Mouse (Mus musculus): ENCODE measurements around the gene Pdcd4.

Gene Pdcd4

DNA sequence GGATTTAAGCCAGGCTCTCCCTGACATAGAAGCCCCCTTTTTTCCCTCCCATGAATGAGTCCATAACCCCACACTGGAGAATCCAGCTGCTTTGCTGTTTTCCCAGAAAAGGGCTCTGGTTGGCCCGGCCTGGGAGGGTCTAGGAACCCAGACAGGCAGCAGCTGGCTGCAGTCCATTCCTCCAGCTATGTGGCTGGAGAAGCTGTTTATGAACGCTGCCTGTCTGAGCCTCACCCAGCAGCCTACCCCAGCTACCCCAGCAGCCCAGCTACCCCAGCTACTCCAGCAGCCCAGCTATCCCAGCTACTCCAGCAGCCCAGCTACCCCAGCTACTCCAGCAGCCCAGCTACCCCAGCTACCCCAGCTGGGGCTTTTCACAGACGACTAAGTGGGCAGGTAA, at the start of gene Pdcd4:
Gene Pdcd4 (plus strand): TSS at position 171 of the 400 bp plus-strand sequence.
- DNase-seq = peak; percentile 35 to 54

DNA sequence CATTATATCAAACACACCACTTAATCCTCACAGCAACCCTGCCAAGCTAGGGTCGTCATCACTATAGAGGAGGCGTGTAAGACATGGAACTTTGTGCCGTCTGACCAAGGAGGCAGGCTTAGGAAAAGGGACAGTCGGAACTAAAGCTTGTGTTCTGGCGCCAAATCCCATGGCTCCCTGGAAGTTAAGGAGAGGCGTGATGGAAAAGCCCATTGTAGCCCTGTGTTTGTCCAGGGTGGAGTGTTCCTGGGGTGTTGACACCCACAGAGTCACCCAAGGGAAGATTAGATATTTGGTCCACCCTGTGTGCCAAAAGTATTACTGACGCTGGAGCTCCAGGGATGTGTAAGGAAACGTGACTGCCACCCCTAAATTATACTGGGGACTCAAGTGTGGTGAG, 48.1 kb upstream of the Pdcd4 start:
- no peak for DNase-seq

DNA sequence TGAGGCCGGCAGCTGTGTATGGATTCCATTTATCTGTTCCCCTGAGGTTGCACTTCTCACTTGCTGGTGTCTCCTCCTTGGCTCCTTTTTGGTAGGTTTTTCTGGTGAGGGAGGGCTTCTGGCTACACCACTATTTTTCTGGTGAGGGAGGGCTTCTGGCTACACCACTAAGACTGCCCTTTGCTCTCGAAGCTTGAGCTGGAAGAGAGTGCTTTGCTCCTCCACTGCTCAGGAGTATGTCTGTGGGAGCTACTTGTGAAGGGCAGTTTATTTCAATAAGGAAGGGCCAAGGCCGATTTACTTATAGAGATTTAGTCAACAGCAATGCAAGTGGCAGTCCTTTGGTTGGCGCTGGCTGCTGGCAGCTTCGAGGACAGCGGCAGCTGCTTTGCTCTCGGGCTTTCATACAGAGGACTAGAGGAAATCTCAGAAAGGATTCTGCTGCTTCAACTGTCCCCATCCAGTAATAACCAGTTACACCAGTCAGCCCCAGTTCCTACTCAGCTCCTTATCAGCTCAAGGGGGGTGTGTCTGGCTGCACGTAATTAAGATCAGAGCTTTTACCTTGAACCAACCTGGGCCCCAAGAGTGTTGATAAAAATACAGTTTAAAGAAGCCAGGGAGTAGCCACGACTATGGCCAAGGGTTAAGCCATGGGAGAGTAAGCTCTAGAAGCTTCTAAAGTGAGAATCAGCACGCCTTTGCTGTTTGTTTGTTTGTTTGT, 43.6 kb upstream of the Pdcd4 start:
- no peak for DNase-seq

DNA sequence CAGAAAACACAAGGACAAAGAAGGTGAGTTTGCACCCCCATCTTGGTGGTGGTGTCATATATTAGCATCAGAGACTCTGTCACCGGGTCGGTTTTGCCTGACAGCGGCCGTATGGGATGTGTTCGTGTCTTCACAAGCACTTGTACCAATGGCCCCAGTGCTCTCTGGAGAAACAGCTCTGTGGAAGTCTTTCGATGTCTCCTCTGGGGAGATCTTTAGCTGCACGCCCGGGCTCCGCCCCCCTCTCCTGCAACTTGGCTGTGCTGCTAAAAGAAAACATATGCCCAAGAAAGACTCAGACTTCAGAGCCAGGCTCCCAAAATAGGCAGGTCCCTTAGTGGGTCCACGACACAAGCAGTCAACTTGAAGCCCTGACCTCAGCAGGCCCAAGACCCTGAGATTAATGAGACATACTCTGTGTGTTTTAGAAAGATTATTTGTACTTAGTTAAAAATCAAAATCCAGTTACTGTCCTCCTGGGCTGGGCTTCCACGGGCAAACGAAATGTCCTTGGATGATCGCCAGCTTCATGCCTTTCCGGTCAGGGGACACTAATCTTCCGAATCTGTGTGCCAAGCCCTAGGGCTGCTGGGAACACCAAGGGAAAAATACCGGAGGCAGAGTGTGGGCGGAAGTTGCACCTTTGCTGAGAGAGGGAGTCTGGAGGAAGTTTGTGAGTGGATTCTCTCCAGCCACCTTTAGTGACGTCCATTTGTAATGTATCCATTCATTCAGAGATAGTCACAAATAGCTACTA, 41.7 kb upstream of the Pdcd4 start:
- no peak for DNase-seq

DNA sequence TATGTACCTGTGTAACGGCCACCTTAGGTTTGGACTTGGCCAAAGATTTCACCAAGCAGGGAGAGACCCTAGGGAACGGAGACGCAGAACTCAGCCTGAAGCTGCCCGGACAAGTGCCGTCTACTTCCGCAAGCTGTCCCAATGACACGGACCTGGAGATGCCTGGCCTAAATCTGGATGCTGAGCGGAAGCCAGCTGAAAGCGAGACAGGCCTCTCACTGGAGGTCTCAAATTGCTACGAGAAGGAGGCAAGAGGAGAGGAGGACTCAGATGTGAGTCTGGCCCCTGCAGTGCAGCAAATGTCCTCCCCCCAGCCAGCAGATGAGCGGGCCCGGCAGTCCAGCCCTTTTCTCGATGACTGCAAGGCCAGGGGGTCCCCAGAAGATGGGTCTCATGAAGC, 40.7 kb upstream of the Pdcd4 start:
- no peak for DNase-seq

DNA sequence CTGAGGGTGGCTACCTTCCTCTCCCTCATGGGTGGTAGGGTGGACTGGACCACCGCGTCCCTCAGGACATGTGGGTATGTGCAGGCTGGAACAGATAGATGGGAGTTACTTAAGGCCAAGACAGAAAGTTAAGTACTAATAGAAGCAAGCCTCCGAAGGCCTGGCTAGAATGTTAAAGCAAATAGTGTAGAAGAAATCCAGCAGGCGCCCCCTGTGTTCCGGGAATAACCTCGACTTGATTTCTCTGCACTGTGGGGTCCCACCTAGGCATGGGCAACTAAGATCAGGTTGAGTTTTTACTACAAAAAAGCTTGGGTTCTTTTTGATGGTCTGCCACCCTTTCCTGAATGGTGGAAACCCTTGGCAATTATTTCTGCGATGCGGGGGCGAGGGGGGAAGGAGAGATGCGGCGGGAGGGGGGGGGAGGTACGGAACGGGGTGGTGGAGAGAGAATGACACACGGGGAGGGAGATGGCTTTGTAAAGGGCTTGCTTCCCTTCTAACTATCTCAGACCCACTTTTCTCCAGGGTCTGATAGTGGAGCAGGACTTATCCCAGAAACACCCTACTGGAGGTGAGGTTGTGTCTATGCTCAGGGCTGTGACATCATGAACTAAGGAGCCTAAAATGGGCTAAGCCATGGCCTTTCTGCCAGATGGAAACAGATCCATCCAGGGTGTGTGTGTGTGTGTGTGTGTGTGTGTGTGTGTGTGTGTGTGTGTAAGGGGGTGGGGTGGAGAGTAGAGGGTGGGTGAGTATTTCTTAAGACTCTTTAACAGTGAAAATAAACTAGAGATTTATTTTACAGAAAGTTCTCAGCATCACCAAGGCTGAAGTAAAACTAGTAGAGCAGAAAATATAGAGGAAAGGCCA, 40.0 kb upstream of the Pdcd4 start:
- DNase-seq = no peak

DNA sequence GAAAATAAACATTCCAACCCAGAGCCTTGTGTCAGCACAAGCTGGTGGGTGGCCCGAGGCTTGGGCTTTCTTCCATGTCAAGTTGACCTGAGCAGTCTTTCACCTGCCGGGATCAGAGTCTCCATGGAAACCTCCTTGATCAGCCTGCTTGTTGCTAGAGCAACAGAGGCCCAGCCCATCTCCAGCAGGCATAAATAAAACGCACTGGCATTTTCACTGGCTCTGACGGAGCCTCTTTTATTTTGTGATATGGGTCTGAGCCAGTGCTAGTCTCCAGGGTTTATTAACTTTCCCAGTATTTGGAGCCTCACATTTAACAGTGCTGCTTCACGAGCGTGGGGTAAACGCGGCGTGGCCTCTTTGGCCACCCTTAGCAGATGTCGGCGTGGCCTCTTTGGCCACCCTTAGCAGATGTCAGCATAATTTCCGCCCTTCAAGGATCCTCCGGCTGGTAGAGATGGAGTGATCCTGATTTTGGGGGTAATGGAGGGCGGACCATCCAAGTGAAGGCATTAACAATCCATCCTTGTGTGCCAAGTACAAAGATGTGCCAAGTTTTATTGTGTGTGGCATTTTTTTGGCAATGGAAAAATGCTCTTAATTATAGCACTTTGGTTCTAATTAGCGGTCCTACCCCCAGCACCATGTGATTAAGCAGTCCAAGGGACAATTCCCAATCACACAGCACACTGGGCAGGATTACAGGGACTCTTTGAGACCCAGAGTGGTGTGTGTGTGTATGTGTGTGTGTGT, 39.2 kb upstream of the Pdcd4 start:
- DNase-seq = no peak

DNA sequence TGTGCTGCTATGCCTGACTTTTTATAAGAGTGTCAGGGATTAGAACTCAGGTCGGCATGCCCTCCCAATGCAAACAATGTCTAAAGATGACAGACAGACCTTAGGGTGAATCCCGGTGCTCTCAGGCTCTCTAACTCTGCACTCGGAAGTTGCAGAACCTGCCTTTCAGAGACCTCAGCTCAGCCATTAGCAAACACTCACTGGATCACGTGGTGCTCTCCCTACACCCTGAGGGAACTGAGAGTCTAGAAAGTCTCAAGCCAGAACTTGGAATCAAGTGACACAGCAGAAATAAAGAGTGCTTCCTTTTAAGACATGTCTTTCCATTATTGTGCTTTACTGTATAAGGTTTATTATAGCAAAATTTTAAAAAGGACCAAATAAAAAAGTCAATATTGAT, 37.1 kb upstream of the Pdcd4 start:
- DNase-seq = no peak

DNA sequence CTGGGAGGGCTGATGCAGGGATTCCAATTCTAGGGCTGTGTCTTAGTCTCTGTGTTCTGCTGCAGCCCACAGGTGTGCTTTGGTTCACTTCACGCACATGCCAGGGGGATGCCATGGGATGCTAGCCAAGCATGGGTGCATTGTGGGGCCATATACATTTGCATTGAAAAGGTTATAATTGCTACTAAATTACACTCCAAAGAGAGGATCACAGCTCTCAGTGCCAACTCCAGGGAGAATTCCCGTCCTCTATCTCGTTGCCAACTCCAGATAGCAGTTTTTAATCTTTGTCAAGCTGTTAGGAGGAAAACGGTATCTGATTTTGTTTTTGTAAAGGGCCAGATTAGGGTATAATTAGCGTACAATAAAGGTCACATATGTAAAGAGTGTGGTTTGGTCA, 36.2 kb upstream of the Pdcd4 start:
- DNase-seq = no peak

DNA sequence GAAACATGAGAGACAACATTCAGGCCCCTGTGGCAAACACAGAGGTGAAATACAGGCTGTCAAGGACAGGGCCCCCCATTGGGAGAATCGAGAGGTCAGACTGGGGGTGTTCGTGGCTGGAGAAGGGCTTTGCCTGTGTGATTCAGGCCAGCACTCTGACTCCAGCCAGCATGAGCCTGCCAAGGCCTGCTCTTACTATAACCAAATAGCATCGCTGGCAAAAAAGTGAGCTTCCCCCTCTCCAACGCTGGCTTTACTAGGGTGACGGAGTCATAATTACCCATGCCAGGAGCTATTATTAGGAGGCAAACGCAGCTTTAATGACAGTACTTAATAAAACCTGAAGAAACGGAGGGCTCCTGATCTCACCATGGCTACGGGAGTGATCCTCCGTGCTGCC, 35.2 kb upstream of the Pdcd4 start:
- DNase-seq = no peak

DNA sequence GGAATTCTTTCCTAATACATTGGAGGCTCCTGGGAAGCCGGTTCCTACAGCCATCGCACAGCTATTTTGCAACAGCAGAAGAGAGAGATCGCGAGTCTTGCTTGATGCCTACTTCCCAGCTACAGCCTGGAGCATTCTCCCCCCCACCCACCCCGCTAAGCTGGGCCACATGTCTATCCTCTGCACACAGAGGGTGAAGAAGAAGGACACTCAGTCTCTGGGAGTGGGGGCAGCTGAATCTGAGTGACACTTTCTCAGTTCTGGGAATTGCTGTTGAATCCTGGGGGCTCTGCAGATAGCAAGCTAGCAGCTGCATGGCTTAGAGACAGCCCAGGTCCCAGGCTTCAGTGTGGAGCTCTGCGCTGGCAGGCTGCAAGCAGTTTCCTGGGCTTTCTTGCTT, 34.1 kb upstream of the Pdcd4 start:
- no peak for DNase-seq

DNA sequence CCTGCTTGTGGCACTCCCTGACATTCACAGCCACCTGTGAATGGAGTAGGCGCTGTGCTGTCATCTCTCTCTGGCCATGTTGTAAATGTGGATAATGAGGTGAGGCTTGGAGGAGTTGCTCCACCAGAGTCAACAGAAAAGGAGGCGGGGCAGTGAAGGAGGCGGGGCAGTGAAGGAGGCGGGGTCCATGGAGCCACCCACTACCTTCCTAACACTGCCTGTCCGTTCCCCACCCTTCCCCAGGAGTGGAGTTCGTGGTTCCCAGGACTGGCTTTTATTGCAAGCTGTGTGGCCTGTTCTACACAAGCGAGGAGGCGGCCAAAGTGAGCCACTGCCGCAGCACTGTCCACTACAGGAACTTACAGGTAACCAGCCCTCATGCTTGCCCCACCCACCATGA, 32.9 kb upstream of the Pdcd4 start:
- no peak for DNase-seq

DNA sequence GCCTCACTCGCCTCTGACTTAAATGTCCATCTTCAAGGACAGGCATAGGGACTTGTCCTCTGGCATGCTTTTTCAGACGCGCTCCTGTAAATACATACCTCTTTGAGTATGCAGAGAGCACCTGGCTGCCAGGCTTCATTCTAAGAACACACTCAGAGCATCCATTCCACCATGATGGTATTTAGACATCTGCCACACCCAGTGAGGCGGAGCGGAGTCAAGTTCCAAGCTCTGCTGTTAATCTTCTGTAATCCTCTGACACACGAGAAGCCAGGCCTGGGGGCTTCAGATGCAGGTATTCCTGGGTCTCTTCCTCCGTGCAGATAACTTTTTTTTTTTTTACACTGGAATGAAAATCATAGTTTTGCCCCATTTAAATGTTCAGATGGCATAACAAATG, 32.4 kb upstream of the Pdcd4 start:
- no peak for DNase-seq

DNA sequence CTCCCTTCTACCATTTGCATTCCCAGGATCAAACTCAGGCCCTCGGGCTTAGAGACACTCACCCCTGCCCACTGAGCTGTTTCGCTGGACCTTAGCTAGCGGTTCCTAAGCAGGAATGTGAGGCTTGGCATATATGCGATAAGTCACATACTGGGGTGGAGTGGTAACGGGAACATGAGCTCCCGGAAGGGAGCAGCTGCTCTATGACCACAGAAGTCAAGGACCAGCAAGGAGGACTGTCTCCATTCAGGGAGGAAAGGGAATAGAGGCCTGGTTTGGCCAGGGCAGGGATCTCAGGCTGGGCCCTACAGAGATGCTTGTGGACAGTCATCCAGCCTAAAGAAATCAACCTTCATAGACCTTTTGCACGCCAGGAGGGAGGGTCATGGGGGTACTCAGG, 30.7 kb upstream of the Pdcd4 start:
- no peak for DNase-seq

DNA sequence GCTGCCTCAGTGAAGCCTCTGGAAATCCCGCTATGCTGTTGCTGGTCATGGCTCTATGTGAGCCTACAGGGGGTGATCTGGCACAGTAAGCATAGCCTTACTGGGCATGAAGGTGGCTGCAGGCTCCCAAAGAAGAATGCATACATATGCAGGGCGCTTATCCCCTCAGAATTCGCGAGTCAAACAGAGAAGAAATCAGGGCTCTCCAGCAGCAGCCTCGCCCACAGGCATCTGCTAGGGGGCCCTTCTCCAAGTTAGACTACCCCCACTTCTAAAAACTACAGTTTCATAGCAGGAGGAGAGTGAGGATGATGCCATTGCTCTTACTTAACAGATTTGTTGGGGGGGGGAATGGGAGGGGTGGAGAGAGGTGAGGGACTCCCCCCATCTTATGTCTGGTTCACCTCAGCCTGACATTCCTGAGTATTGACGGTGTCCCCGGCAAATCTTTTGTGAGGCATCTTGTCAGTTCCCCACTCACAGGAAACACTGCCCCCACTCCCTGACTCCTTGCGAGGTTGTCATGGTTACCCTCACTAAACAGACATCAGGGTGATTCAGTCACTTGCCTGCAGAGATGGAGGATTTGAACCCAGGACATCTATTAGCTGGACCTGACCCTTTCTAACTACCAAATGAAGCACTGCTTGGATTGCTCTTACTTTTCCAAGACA, 29.3 kb upstream of the Pdcd4 start:
- DNase-seq = no peak

DNA sequence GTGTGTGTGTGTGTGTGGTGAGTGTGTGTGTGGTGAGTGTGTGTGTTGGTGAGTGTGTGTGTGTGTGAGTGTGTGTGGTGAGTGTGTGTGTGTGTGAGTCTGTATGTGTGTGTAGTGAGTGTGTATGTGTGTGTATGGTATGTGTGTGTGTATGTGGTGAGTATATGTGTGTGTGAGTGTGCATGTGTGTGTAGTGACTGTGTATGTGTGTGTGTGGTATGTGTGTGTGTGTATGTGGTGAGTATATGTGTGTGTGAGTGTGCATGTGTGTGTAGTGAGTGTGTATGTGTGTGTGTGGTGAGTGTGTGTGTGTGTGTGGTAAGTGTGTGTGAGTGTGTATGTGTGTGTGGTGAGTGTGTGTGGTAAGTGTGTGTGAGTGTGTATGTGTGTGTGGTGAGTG, 24.8 kb upstream of the Pdcd4 start:
- no peak for DNase-seq

DNA sequence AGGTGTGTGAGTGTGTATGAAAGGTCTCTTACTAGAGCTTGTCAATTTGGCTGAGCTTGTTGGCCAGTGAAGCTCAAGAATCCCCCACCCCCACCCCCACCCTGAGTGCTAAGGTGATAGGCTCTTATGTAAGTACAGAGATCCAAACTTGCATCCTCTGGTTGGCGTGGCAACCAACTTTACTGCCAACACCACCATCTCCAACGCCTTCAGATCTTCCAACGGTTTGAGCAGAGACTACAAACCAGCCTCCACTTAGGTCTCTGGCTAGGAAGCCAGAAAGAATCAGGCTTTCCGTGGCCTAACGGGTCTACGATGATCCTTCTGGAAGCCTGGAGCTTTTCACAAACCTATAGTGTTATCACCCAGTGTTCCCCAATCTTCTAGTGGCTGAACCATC, 23.9 kb upstream of the Pdcd4 start:
- no peak for DNase-seq

DNA sequence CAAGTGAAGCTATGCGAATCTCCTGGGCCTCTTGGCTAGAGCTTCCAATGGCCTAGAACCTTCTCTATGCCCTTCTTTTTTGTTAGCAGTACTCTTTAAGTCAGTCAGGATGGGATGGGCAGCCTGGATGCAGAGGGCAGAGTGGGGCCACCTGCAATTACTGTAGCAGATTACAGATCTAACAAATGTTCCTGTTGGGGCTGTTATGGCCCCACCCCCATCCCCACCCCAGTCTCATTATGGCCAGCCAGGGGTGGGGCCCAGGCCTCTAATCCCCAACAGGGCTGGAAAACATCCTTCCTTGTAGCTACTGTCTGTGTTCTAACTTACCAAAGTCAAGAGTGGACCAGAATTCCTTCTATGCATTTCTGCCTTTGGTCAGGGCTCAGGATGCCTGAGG, 23.2 kb upstream of the Pdcd4 start:
- no peak for DNase-seq

DNA sequence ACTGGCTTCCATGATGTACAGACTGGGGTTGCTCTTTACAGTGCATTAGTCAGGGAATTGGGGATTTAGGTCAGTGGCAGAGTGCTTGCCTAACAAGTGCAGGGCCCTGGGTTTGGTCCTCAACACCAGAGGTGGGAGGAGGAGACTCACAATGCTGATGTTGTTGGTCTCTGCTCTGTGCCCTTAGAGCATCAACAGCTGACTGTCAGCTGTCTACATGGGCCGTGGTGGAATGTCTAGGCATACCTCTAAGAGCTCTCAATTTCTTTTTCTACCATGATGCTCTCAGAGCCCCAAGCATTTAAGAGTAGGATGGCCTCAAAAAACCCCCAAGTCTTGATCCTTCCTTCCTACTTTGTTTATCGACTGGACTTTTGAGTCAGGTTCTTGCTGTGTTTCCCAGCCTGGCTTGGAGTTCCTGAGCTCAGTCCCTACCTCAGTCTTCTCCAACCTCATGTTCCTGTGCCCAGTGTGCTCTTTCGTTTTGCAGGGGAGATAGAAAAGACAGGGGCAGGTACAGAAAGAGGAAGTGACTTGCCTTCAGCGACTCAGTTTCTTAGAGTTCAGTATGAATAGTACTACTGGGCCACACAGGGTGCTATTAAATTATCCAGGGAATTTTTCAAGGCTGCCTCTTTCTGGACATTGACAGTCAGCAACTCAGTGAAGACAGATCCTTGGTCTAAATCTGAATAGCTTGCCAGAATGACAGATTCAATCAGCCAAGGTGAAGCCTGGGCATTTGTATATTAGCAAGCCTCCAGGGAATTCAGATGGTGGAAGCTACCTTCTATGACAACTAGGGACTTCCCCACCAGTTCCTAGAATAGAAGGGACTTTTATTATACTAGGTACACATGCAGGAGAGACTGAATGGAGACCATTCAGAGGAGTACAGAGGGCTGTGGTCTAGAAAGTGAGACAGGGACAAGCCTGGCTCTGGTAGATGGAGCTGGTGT, 22.3 kb upstream of the Pdcd4 start:
- no peak for DNase-seq

DNA sequence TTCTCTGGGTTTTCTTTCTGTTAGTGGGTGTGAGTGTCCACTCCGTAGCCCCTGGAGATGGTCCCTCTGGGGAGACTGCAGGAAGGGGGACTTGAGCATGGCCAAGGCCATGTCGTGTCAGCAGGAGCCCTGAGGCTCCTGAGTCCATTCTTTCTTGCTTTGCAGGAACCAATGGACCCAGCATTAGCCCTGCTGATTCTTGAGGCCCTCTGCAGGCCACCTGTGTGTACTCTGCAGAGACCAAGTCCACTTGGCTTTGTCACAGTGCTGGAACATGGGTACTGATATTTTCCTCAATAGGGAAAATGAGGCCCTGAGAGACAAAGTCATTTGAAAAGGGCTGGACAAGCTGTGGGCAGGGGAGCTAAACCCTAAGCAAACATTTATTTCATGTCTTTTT, 21.5 kb upstream of the Pdcd4 start:
- DNase-seq = no peak

DNA sequence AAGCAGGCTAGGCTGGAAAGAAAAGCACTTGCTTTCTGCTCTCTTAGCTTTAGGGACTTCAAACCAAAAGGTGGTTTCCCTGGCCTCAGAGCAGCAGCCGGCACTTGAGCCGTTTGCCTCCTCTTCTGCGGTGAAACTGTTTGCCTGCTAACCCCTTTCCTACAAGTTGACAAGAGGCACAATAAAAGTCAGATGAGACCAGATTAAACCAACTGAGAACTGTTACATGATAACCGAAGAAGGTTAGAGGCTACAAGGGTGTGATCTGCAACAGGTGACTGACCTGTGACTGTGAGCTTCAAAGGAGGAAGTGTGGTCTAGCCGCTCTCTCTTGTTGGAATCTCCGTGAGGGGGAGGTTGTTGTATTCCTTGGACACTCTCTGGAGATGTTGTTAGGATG, 20.5 kb upstream of the Pdcd4 start:
- no peak for DNase-seq
